Mouse (Mus musculus) hindbrain, embryonic 12.5 days (tissue): Measurements from ENCODE around the gene Osbpl10. TPM values are rescaled to one million over a fixed set of nuclear protein-coding genes. Genes with fewer than 3 reads are reported as not detected.

Experiments used
- polyA plus RNA-seq: library from polyadenylated mRNA; unstranded; fragments of >200 nt; fragmentation: Nextera tagmentation; extraction: Ambion mirVana; gene quantifications from 2 replicates; pipeline ENCODE4 v1.2.1, GENCODE M21; 2016

Osbpl10 gene
- polyA plus RNA-seq, 1 experiment from 2014 or later = 3.3 TPM

Other genes starting within 250 kb of the Osbpl10 start
- 25.8 and 26.0 TPM in 2 replicates for gene Cmtm6, start 247.5 kb upstream of the Osbpl10 start, polyA plus RNA-seq
- gene Cmtm7, start 196.7 kb upstream of the Osbpl10 start, polyA plus RNA-seq = 43.9 and 50.9 TPM in 2 replicates
- gene Cmtm8, start 134.4 kb upstream of the Osbpl10 start, polyA plus RNA-seq = 24.1 and 41.5 TPM in 2 replicates
- gene Gpd1l, start 44.6 kb upstream of the Osbpl10 start, polyA plus RNA-seq = 16.3 and 17.2 TPM in 2 replicates
- 350 and 413 TPM in 2 replicates for gene Rps27rt, start 4.2 kb downstream of the Osbpl10 start, polyA plus RNA-seq